Mouse (Mus musculus) forebrain, postnatal 0 days (tissue): ENCODE data around the gene Fads1. TPM values are rescaled to one million over a fixed set of nuclear protein-coding genes. Genes with fewer than 3 reads are reported as not detected.
A peak's percentile ranks its signal among the peaks of the same experiment; 100 is the strongest.

Experiments
- ATAC-seq: fragments of 200-750 bp; cut with Nextera tagmentation; 2 replicates; pipeline ENCODE4 v1.8.0; 2017; ENCODE audit warnings: mild to moderate bottlenecking, moderate library complexity
- DNase-seq: peaks from one replicate; pipeline ENCODE4 v3.0.0-alpha.2; 2015
- H3K27ac ChIP-seq: fragments of 300-500 bp; sonication (generic); 2 replicates; pipeline ENCODE4 v1.5.1; 2014; ENCODE audit warnings: low read depth, mild to moderate bottlenecking, antibody characterized with exemption, low read length, moderate library complexity, mixed read lengths
- H3K27me3 ChIP-seq: fragments of 300-500 bp; sonication (generic); 2 replicates; pipeline ENCODE4 v1.6.1; 2014; ENCODE audit warnings: mild to moderate bottlenecking, low read length, mixed read lengths; ENCODE audit not compliant: insufficient read depth
- H3K36me3 ChIP-seq: fragments of 300-500 bp; sonication (generic); 2 replicates; pipeline ENCODE4 v1.6.1; 2014; ENCODE audit warnings: mild to moderate bottlenecking, moderate library complexity; ENCODE audit not compliant: insufficient read depth
- H3K4me1 ChIP-seq: fragments of 300-500 bp; sonication (generic); 2 replicates; pipeline ENCODE4 v1.6.1; 2014; ENCODE audit warnings: antibody characterized with exemption; ENCODE audit not compliant: insufficient read depth
- H3K4me2 ChIP-seq: fragments of 300-500 bp; sonication (generic); 2 replicates; pipeline ENCODE4 v1.6.1; 2014; ENCODE audit warnings: low read depth, mild to moderate bottlenecking, moderate library complexity
- H3K4me3 ChIP-seq: fragments of 300-500 bp; sonication (generic); 2 replicates; pipeline ENCODE4 v1.5.1; 2014; ENCODE audit warnings: low read depth, low read length, mixed read lengths
- H3K9ac ChIP-seq: fragments of 300-500 bp; sonication (generic); 2 replicates; pipeline ENCODE4 v1.6.1; 2014; ENCODE audit warnings: mild to moderate bottlenecking
- H3K9me3 ChIP-seq: fragments of 300-500 bp; sonication (generic); 2 replicates; pipeline ENCODE4 v1.6.1; 2016; ENCODE audit warnings: low read length
- CTCF ChIP-seq: sonication (generic); IDR thresholded peaks from 2 replicates; pipeline ENCODE4 v1.5.1; 2016; ENCODE audit warnings: antibody characterized with exemption, control low read depth, low read depth
- WGBS: fragments of 180-500 bp; shearing (Covaris S2); extraction: QIAGEN DNeasy Blood & Tissue Kit; methylation state at CpG from one replicate; pipeline ENCODE4 v1.1.7; 2014; 5-methylcytosine and 5-hydroxymethylcytosine counted together
- polyA plus RNA-seq: library from polyadenylated mRNA; unstranded; fragments of >200 nt; fragmentation: Nextera tagmentation; extraction: Ambion mirVana; gene quantifications from 2 replicates; pipeline ENCODE4 v1.2.1, GENCODE M21; 2015
- total RNA-seq: library from RNA; depleted of rRNA; stranded (reverse); fragments of >200 nt; gene quantifications from 2 replicates; pipeline ENCODE4 v1.2.3, GENCODE M21; 2014

Gene Fads1
- total and polyA plus RNA-seq, 2 experiments from 2014 or later, result 153 to 176 TPM

GRCm38 (mm10) chr19:10176941-10177372, 5.7 kb upstream of the Fads1 start:
- no peaks in the 10 kb centered on the region for H3K27me3 ChIP-seq
- ATAC-seq (no peak), DNase-seq (no peak)
- H3K9ac ChIP-seq, result no peak overlapping the region
- no peak overlapping the region for H3K27ac ChIP-seq
- no peak for TF ChIP-seq CTCF
- 72% methylated on average over 7 of the region's 7 CpGs for WGBS
- no peaks in the 10 kb centered on the region for H3K4me1 ChIP-seq
- H3K4me3 ChIP-seq, result no peak overlapping the region
- no peaks in the 10 kb centered on the region for H3K36me3 ChIP-seq
- H3K4me2 ChIP-seq, result no peak overlapping the region
- H3K9me3 ChIP-seq, result no peaks in the 10 kb centered on the region

- DNase-seq (peak; percentile 57), ATAC-seq (no peak)
- Histone ChIP-seq H3K9me3 (no peaks in the 10 kb centered on the region), H3K4me1 (peaks cover 10% of the 10 kb centered on the region; the same call in 1 of the 2 replicates), H3K4me2 (no peak overlapping the region), H3K27ac (0 out of 2 replicates have a peak overlapping the region, but pooled peaks have one; percentile 16), H3K4me3 (no peak overlapping the region), H3K27me3 (no peaks in the 10 kb centered on the region), H3K9ac (no peak overlapping the region), H3K36me3 (peaks cover 7% of the 10 kb centered on the region)
- WGBS, result 60% methylated on average over 7 of the region's 7 CpGs
- no peak for TF ChIP-seq CTCF
Measured at GRCm38 (mm10) chr19:10181225-10181624, 1.5 kb upstream of the Fads1 start.

- Histone ChIP-seq H3K4me3 (peak overlapping the region; percentile 90), H3K9ac (peak overlapping the region; percentile 95), H3K4me1 (peaks cover 10% of the 10 kb centered on the region; the same call in 1 of the 2 replicates), H3K36me3 (peaks cover 16% of the 10 kb centered on the region), H3K27me3 (no peaks in the 10 kb centered on the region), H3K9me3 (no peaks in the 10 kb centered on the region), H3K27ac (peak overlapping the region; percentile 94; the same call in 1 of the 2 replicates), H3K4me2 (peak overlapping the region; percentile 81)
- DNase-seq, result no peak
- TF ChIP-seq CTCF, result no peak
- no peak for ATAC-seq
- 21% methylated on average over 7 of the region's 7 CpGs for WGBS
Measured at GRCm38 (mm10) chr19:10182142-10182541, 546 bp upstream of the Fads1 start.

GRCm38 (mm10) chr19:10183299-10183983, 753 bp downstream of the Fads1 start:
- peak overlapping the region; percentile 94 for H3K27ac ChIP-seq
- no peaks in the 10 kb centered on the region for H3K9me3 ChIP-seq
- 1% methylated on average over 35 of the region's 35 CpGs for WGBS
- peak overlapping the region; percentile 81 for H3K4me2 ChIP-seq
- H3K4me1 ChIP-seq, result peaks cover 13% of the 10 kb centered on the region; the same call in 1 of the 2 replicates
- ATAC-seq (peak; percentile 81), DNase-seq (peak; percentile 86)
- peak overlapping the region; percentile 90 for H3K4me3 ChIP-seq
- peaks cover 28% of the 10 kb centered on the region for H3K36me3 ChIP-seq
- peak overlapping the region; percentile 95 for H3K9ac ChIP-seq
- no peaks in the 10 kb centered on the region for H3K27me3 ChIP-seq
- TF ChIP-seq CTCF, result peak; percentile 8; the same call in 1 of the 2 replicates

- peak overlapping the region; percentile 95 for H3K9ac ChIP-seq
- peak overlapping the region; percentile 90 for H3K4me3 ChIP-seq
- peaks cover 28% of the 10 kb centered on the region for H3K36me3 ChIP-seq
- peaks cover 13% of the 10 kb centered on the region; the same call in 1 of the 2 replicates for H3K4me1 ChIP-seq
- peak; percentile 70 for DNase-seq
- 2% methylated on average over 12 of the region's 12 CpGs for WGBS
- H3K27me3 ChIP-seq, result no peaks in the 10 kb centered on the region
- no peak for ATAC-seq
- peak overlapping the region; percentile 94 for H3K27ac ChIP-seq
- TF ChIP-seq CTCF, result no peak
- H3K9me3 ChIP-seq, result no peaks in the 10 kb centered on the region
- peak overlapping the region; percentile 81 for H3K4me2 ChIP-seq
Measured at GRCm38 (mm10) chr19:10184096-10184495, 1.4 kb downstream of the Fads1 start.

- Histone ChIP-seq H3K27ac (no peak overlapping the region), H3K27me3 (no peaks in the 10 kb centered on the region), H3K36me3 (peaks cover 37% of the 10 kb centered on the region), H3K4me1 (peaks cover 13% of the 10 kb centered on the region; the same call in 1 of the 2 replicates), H3K4me3 (no peak overlapping the region), H3K9me3 (no peaks in the 10 kb centered on the region), H3K9ac (0 out of 2 replicates have a peak overlapping the region, but pooled peaks have one; percentile 14), H3K4me2 (no peak overlapping the region)
- WGBS, result 80% methylated on average over 3 of the region's 3 CpGs
- ATAC-seq, result no peak
- TF ChIP-seq CTCF, result no peak
- no peak for DNase-seq
Measured at GRCm38 (mm10) chr19:10185876-10186275, 3.2 kb downstream of the Fads1 start.

GRCm38 (mm10) chr19:10186569-10186968, 3.9 kb downstream of the Fads1 start:
- H3K9ac ChIP-seq, result no peak overlapping the region
- no peaks in the 10 kb centered on the region for H3K9me3 ChIP-seq
- peaks cover 13% of the 10 kb centered on the region; the same call in 1 of the 2 replicates for H3K4me1 ChIP-seq
- H3K27me3 ChIP-seq, result no peaks in the 10 kb centered on the region
- no peak for TF ChIP-seq CTCF
- no peak overlapping the region for H3K27ac ChIP-seq
- H3K36me3 ChIP-seq, result peaks cover 42% of the 10 kb centered on the region
- WGBS, result 85% methylated on average over 8 of the region's 8 CpGs
- ATAC-seq, result no peak
- DNase-seq, result no peak
- no peak overlapping the region for H3K4me2 ChIP-seq
- no peak overlapping the region for H3K4me3 ChIP-seq
